Mouse (Mus musculus): ENCODE results near the gene Usp5. TPM values are rescaled to one million over a fixed set of nuclear protein-coding genes. Genes with fewer than 3 reads are reported as not detected.
A peak's percentile ranks its signal among the peaks of the same experiment; 100 is the strongest.

Gene Usp5
- total RNA-seq, 1 experiment from 2014 or later, result 136 TPM

- no peak for DNase-seq
Measured at GRCm38 (mm10) chr6:124786756-124787420, 42.4 kb downstream of the Usp5 start.

- no peak for DNase-seq
Measured at GRCm38 (mm10) chr6:124782436-124782835, 46.8 kb downstream of the Usp5 start.

DNA sequence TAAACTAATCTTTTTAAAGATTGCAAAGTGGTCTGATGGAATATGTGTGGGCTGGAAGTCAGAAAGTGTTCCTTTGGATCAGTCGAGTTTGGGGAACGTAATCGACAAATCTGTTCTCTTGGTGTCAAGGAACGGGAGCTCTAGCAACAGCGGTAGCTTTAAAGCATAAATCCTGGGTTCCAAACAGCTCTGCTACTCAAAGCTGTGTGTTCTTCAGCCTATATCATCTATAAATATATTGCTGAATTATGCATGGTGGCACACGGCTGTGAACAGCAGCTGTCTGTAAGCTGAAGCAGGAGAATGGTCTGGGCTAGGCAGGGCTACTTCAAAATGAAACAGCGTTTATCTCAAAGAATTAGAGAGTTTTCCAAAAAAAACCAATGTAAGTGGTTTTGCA is 48.4 kb downstream of the Usp5 start:
- no peak for DNase-seq

- no peak for DNase-seq
Measured at GRCm38 (mm10) chr6:124779984-124780416, 49.3 kb downstream of the Usp5 start.

- DNase-seq, result no peak
Measured at GRCm38 (mm10) chr6:124779222-124779983, 49.9 kb downstream of the Usp5 start, which contains the start of gene Lrrc23. Gene Lrrc23, minus strand, starts transcription at chr6:124779727.

- DNase-seq, result no peak
Measured at GRCm38 (mm10) chr6:124770511-124770910, 58.8 kb downstream of the Usp5 start.

GRCm38 (mm10) chr6:124770013-124770412 is 59.3 kb downstream of the Usp5 start:
- no peak for DNase-seq

DNA sequence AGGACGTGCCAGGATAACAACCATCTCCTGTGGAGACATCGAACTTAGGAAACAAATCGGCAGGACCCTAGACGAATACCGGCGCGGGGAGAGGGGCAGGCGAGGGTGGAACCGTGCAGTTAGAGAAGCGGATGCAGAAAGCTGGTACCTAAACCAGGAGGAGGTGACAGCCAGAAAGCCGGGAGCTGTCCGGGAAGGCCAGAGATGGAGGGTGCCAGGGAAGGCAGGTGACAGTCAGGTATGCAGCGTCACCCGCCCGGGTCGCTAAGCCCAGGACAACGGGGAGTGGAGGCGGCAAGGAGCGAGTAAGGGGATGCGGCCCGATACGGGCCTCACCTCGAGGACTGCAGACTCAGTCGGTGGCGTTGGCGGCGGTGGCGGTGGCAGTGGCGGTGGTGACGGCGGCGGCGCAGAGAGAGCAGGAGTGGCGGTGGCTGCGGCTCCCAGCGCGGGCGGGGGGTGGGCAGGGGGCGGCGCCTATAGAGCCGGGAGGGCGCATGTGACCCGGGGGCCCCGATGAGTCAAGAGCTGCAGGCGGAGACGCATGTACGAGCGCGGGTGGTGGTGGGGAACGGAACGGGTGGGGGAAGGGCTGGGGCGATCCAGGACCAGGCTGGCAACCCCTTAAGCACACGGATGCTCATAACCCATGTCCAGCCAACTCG is 60.1 kb downstream of the Usp5 start, which contains the start of gene Eno2:
Gene Eno2 (minus strand): TSS at position 573 of the 665 bp plus-strand sequence.
- DNase-seq, result peak; percentile 74

DNA sequence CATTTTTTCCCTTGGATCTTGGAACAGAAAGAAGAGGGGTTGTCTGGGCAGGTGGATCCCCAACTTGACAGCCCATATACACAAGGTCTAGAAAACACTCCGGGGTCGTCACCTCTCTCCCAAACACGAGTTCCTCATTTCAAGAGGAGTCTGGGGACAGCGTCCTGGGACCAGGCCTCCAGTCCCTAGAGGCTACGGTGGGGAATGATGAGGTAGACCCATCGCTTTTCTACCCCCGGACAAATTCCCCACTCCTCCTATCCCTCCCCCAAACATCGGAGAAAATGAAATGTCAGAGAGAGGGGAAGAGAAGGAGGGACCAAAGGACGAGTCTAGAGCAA is 60.6 kb downstream of the Usp5 start:
- no peak for DNase-seq

GRCm38 (mm10) chr6:124767920-124768703 is 61.2 kb downstream of the Usp5 start:
- DNase-seq, result no peak

- no peak for DNase-seq
Measured at GRCm38 (mm10) chr6:124767536-124767919, 61.8 kb downstream of the Usp5 start.

DNA sequence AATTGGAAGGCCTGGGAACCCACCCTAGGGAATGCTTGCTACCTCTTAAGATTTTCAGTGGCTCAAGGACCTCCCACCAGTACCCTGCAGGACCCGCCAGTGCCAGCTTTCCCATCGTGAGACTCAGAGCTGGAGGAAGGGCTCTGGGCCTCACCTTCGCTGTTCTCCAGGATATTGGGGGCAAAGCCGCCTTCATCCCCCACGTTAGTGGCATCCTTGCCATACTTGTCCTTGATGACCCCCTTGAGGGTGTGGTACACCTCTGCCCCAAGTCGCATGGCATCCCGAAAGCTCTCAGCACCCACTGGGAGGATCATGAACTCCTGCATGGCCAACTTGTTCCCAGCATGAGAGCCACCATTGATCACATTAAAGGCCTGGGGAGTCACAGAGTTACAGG is 63.3 kb downstream of the Usp5 start:
- DNase-seq, result no peak

Other genes starting within 250 kb of the Usp5 start
- gene C1s2, start 193.4 kb downstream of the Usp5 start, total RNA-seq (2021), result 1.7 and 2.9 TPM in 2 replicates
- 91.9 and 110 TPM in 2 replicates for gene Lpcat3, start 166.5 kb downstream of the Usp5 start, total RNA-seq (2021)
- 81.8 and 82.8 TPM in 2 replicates for gene Emg1, start 117.3 kb downstream of the Usp5 start, total RNA-seq (2021)
- gene Phb2, start 117.1 kb downstream of the Usp5 start, total RNA-seq (2021), result 302 and 348 TPM in 2 replicates
- gene Ptpn6, start 90.8 kb downstream of the Usp5 start, total RNA-seq (2021), result 4.6 and 9.1 TPM in 2 replicates
- gene Grcc10, start 88.1 kb downstream of the Usp5 start, total RNA-seq (2021), result 357 and 392 TPM in 2 replicates
- not detected in 2 replicates for gene Gm45234, start 73.5 kb downstream of the Usp5 start, total RNA-seq (2021)
- 100 and 102 TPM in 2 replicates for gene Atn1, start 73.0 kb downstream of the Usp5 start, total RNA-seq (2021)
- gene Eno2, start 59.8 kb downstream of the Usp5 start, total RNA-seq (2021), result 10.1 and 17.6 TPM in 2 replicates
- 0.21 TPM in 1 of 2 replicates, not detected in the other for gene Lrrc23, start 49.8 kb downstream of the Usp5 start, total RNA-seq (2021)
- 21.7 and 32.2 TPM in 2 replicates for gene Spsb2, start 20.8 kb downstream of the Usp5 start, total RNA-seq (2021)
- gene Tpi1, start 15.2 kb downstream of the Usp5 start, total RNA-seq (2021), result 382 and 387 TPM in 2 replicates
- 10.5 and 11.7 TPM in 2 replicates for gene Cdca3, start 63 bp upstream of the Usp5 start, total RNA-seq (2021)
- 5.5 and 14.0 TPM in 2 replicates for gene Gnb3, start 10.8 kb upstream of the Usp5 start, total RNA-seq (2021)
- gene P3h3, start 28.3 kb upstream of the Usp5 start, total RNA-seq (2021), result 20.2 and 26.5 TPM in 2 replicates
- gene Gpr162, start 34.5 kb upstream of the Usp5 start, total RNA-seq (2021), result 0.90 and 1.5 TPM in 2 replicates
- gene Cd4, start 58.7 kb upstream of the Usp5 start, total RNA-seq (2021), result 0.21 TPM in 1 of 2 replicates, not detected in the other
- 1.2 and 1.4 TPM in 2 replicates for gene Lag3, start 82.2 kb upstream of the Usp5 start, total RNA-seq (2021)
- gene Ptms, start 90.6 kb upstream of the Usp5 start, total RNA-seq (2021), result 790 and 858 TPM in 2 replicates
- gene Mlf2, start 101.9 kb upstream of the Usp5 start, total RNA-seq (2021), result 271 and 277 TPM in 2 replicates
- gene Cops7a, start 136.1 kb upstream of the Usp5 start, total RNA-seq (2021), result 172 and 177 TPM in 2 replicates
- gene Pianp, start 167.2 kb upstream of the Usp5 start, total RNA-seq (2021), result 1.2 and 2.1 TPM in 2 replicates
- 59.6 and 61.3 TPM in 2 replicates for gene Zfp384, start 179.7 kb upstream of the Usp5 start, total RNA-seq (2021)
- gene Ing4, start 210.3 kb upstream of the Usp5 start, total RNA-seq (2021), result 82.3 and 102 TPM in 2 replicates
- 10.4 and 11.7 TPM in 2 replicates for gene Acrbp, start 220.2 kb upstream of the Usp5 start, total RNA-seq (2021)
- gene Lpar5, start 238.4 kb upstream of the Usp5 start, total RNA-seq (2021), result 0.36 TPM in 1 of 2 replicates, not detected in the other

Measured in adrenal gland, postnatal 25 days (tissue).